Mouse (Mus musculus): ENCODE measurements around the gene B3galt6. TPM values are rescaled to one million over a fixed set of nuclear protein-coding genes. Genes with fewer than 3 reads are reported as not detected.

Gene B3galt6
- polyA plus RNA-seq, 2 experiments, result 11.3 to 18.8 TPM

GRCm38 (mm10) chr4:156031593-156032391 is 39.3 kb upstream of the B3galt6 start:
- peak overlapping the region; percentile 51 for H3K4me3 ChIP-seq (replicated peaks; ENCODE audit: low read length)
- ATAC-seq (ENCODE audit: low FRiP score, low read depth) (peak; percentile 93), DNase-seq (ENCODE audit: low spot score) (peak; percentile 90)
- H3K9me3 ChIP-seq (ENCODE audit: control insufficient read depth, low read length), result no peaks in the 10 kb centered on the region
- peaks cover 9% of the 10 kb centered on the region for H3K36me3 ChIP-seq (ENCODE audit: control insufficient read depth, insufficient read depth, low read length)
- peak overlapping the region; percentile 62 for H3K9ac ChIP-seq (ENCODE audit: low read depth, low read length, severe bottlenecking)
- TF ChIP-seq POLR2A (IDR thresholded peaks at IDR 0.05; ENCODE audit: borderline replicate concordance, extremely low read depth, insufficient read depth, insufficient read length), result 0 out of 2 replicates have a peak, but pooled peaks have one; percentile 52
- H3K4me1 ChIP-seq (ENCODE audit: control insufficient read depth, insufficient read depth, low read length), result peaks cover 18% of the 10 kb centered on the region
- under 1% methylated on average over 24 of the region's 24 CpGs for WGBS
- H3K4me2 ChIP-seq (replicated peaks; ENCODE audit: low read depth, low read length, severe bottlenecking), result peak overlapping the region; percentile 80
- peak overlapping the region; percentile 89 for H3K27ac ChIP-seq (replicated peaks; ENCODE audit: low read depth, low read length)
- H3K27me3 ChIP-seq (ENCODE audit: control insufficient read depth, insufficient read depth, low read length), result peaks cover 24% of the 10 kb centered on the region

GRCm38 (mm10) chr4:156031255-156031592 is 38.8 kb upstream of the B3galt6 start:
- Histone ChIP-seq H3K4me1 (ENCODE audit: control insufficient read depth, insufficient read depth, low read length) (peaks cover 20% of the 10 kb centered on the region), H3K4me2 (replicated peaks; ENCODE audit: low read depth, low read length, severe bottlenecking) (peak overlapping the region; percentile 80), H3K9me3 (ENCODE audit: control insufficient read depth, low read length) (no peaks in the 10 kb centered on the region), H3K27me3 (ENCODE audit: control insufficient read depth, insufficient read depth, low read length) (peaks cover 24% of the 10 kb centered on the region), H3K9ac (ENCODE audit: low read depth, low read length, severe bottlenecking) (peak overlapping the region; percentile 62), H3K4me3 (replicated peaks; ENCODE audit: low read length) (peak overlapping the region; percentile 51), H3K36me3 (ENCODE audit: control insufficient read depth, insufficient read depth, low read length) (peaks cover 9% of the 10 kb centered on the region), H3K27ac (replicated peaks; ENCODE audit: low read depth, low read length) (peak overlapping the region; percentile 89)
- TF ChIP-seq POLR2A (IDR thresholded peaks at IDR 0.05; ENCODE audit: borderline replicate concordance, extremely low read depth, insufficient read depth, insufficient read length), result no peak
- no peak for DNase-seq (ENCODE audit: low spot score)
- WGBS, result 6% methylated on average over 7 of the region's 7 CpGs
- ATAC-seq (ENCODE audit: low FRiP score, low read depth), result peak; percentile 34; the same call in 1 of the 2 replicates

- no peak for TF ChIP-seq POLR2A (IDR thresholded peaks at IDR 0.05; ENCODE audit: borderline replicate concordance, extremely low read depth, insufficient read depth, insufficient read length)
- DNase-seq (ENCODE audit: low spot score) (no peak), ATAC-seq (ENCODE audit: low FRiP score, low read depth) (no peak)
- 66% methylated on average over 9 of the region's 9 CpGs for WGBS
- H3K27ac ChIP-seq (replicated peaks; ENCODE audit: low read depth, low read length), result no peak overlapping the region; the same call in 1 of the 2 replicates
- H3K4me3 ChIP-seq (replicated peaks; ENCODE audit: low read length), result peak overlapping the region; percentile 51
- peaks cover 18% of the 10 kb centered on the region for H3K27me3 ChIP-seq (ENCODE audit: control insufficient read depth, insufficient read depth, low read length)
- peak overlapping the region; percentile 80 for H3K4me2 ChIP-seq (replicated peaks; ENCODE audit: low read depth, low read length, severe bottlenecking)
- peaks cover 9% of the 10 kb centered on the region for H3K36me3 ChIP-seq (ENCODE audit: control insufficient read depth, insufficient read depth, low read length)
- H3K4me1 ChIP-seq (ENCODE audit: control insufficient read depth, insufficient read depth, low read length), result peaks cover 25% of the 10 kb centered on the region
- H3K9ac ChIP-seq (ENCODE audit: low read depth, low read length, severe bottlenecking), result peak overlapping the region; percentile 62
- H3K9me3 ChIP-seq (ENCODE audit: control insufficient read depth, low read length), result no peaks in the 10 kb centered on the region
These were observed 38.2 kb upstream of the B3galt6 start for GRCm38 (mm10) chr4:156030651-156031118.

GRCm38 (mm10) chr4:156028580-156028979 is 36.1 kb upstream of the B3galt6 start:
- TF ChIP-seq POLR2A (IDR thresholded peaks at IDR 0.05; ENCODE audit: borderline replicate concordance, extremely low read depth, insufficient read depth, insufficient read length), result no peak

GRCm38 (mm10) chr4:156026013-156026412 is 33.6 kb upstream of the B3galt6 start, which contains the start of gene Tnfrsf18:
Gene Tnfrsf18, plus strand, starts transcription at chr4:156026164.
- H3K27ac ChIP-seq (replicated peaks; ENCODE audit: low read depth, low read length), result no peak within 1 kb of the TSS
- WGBS, result 55% methylated on average over 4 of the region's 4 CpGs
- no peak within 1 kb of the TSS for H3K4me3 ChIP-seq (replicated peaks; ENCODE audit: low read length)
- peaks cover 13% of the 10 kb centered on the region for H3K36me3 ChIP-seq (ENCODE audit: control insufficient read depth, insufficient read depth, low read length)
- DNase-seq (ENCODE audit: low spot score) (peak; percentile 15), ATAC-seq (ENCODE audit: low FRiP score, low read depth) (no peak)
- no peak for TF ChIP-seq POLR2A (IDR thresholded peaks at IDR 0.05; ENCODE audit: borderline replicate concordance, extremely low read depth, insufficient read depth, insufficient read length)
- H3K9ac ChIP-seq (ENCODE audit: low read depth, low read length, severe bottlenecking), result no peak within 1 kb of the TSS; the same call in 1 of the 2 replicates
- H3K27me3 ChIP-seq (ENCODE audit: control insufficient read depth, insufficient read depth, low read length), result no peaks in the 10 kb centered on the region
- H3K4me1 ChIP-seq (ENCODE audit: control insufficient read depth, insufficient read depth, low read length), result peaks cover 13% of the 10 kb centered on the region
- H3K4me2 ChIP-seq (replicated peaks; ENCODE audit: low read depth, low read length, severe bottlenecking), result no peak within 1 kb of the TSS
- H3K9me3 ChIP-seq (ENCODE audit: control insufficient read depth, low read length), result no peaks in the 10 kb centered on the region

More at GRCm38 (mm10) chr4:156028580-156028979, 36.1 kb upstream of the B3galt6 start:
- Histone ChIP-seq H3K9me3 (ENCODE audit: control insufficient read depth, low read length) (no peaks in the 10 kb centered on the region), H3K27ac (replicated peaks; ENCODE audit: low read depth, low read length) (no peak overlapping the region), H3K4me1 (ENCODE audit: control insufficient read depth, insufficient read depth, low read length) (peaks cover 25% of the 10 kb centered on the region), H3K4me3 (replicated peaks; ENCODE audit: low read length) (no peak overlapping the region), H3K36me3 (ENCODE audit: control insufficient read depth, insufficient read depth, low read length) (peaks cover 9% of the 10 kb centered on the region), H3K27me3 (ENCODE audit: control insufficient read depth, insufficient read depth, low read length) (no peaks in the 10 kb centered on the region), H3K4me2 (replicated peaks; ENCODE audit: low read depth, low read length, severe bottlenecking) (no peak overlapping the region), H3K9ac (ENCODE audit: low read depth, low read length, severe bottlenecking) (no peak overlapping the region)
- DNase-seq (ENCODE audit: low spot score), result no peak
- ATAC-seq (ENCODE audit: low FRiP score, low read depth), result no peak
- 94% methylated on average over 7 of the region's 7 CpGs for WGBS
